Mouse (Mus musculus) skeletal muscle tissue, adult 2 months (tissue): ENCODE data around the gene Chchd3.
A peak's percentile ranks its signal among the peaks of the same experiment; 100 is the strongest.

Source experiments
- DNase-seq: peaks from one replicate; pipeline ENCODE4 v3.0.0-alpha.2; 2012; ENCODE audit warnings: low read depth, low spot score

Chchd3 gene

GRCm38 (mm10) chr6:32935576-32935975 lies 124.5 kb downstream of the Chchd3 start:
- no peak for DNase-seq

DNA sequence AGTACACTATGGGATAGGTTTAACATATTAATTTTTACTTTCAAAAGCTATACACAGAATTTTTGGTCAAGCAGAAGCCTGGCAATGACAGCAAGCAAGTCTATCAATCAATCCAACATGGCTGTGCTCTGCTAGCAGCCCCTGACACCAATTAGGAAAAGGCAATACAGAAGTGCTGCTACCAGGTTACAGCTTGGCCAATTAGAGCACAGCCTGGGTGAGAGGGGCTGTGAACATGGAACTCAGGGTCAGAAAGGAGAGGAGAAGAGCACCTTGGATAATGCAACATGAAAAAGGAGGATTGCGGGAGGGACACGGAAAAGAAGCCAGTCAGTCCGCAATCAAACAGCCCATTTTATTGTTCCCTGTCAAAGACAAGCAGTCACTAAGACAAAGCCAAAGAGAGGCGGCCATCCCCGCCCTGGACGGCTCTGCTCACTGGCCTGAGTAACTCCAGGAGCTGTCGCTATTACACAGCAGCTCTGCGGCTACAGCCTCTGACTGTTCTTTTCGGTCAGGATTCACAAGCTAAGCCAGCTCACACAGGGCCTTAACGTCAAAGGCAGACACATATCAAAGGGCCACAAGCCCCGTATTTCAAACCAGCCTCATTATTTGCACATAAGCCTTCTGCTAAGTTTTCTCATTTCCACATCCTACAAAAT lies 128.8 kb downstream of the Chchd3 start:
- no peak for DNase-seq

DNA sequence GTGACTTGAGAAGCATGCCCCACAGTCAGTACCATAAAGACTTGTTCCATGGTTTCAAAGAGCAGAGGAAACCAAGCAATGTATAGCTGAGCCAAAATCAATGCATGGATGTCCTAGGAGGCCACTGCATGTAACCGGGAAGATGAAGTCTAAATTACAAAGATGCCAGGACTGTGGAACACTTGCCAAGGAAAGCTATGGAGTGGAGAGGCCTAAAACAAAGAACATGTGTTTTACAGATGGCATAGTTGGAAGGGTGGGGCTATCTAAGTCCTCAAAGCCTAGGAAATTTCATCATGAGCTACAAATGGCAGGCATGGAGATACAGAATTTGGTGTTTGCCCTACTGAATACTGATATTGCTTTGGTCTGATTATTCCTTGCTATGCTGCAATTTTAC lies 137.7 kb downstream of the Chchd3 start:
- no peak for DNase-seq

GRCm38 (mm10) chr6:32920091-32920490 lies 140.0 kb downstream of the Chchd3 start:
- DNase-seq = no peak

DNA sequence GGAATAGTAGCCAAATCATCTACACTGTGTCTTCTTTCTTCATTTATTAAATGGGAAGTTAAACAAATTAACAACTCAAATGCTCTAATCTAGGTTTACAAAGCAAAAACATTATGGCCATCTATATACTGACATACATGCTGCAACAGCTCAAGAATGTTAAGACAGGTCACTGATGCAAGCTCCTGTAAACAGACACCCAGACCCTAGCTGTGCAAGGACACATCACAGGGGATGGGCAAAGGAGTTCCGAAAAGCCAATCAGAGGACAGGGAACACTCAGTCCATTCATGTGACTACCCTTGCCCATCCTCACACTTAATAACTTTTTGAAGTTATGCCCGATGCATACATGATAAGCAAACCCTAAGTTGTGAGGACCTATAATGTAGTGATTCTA lies 149.4 kb downstream of the Chchd3 start:
- no peak for DNase-seq

DNA sequence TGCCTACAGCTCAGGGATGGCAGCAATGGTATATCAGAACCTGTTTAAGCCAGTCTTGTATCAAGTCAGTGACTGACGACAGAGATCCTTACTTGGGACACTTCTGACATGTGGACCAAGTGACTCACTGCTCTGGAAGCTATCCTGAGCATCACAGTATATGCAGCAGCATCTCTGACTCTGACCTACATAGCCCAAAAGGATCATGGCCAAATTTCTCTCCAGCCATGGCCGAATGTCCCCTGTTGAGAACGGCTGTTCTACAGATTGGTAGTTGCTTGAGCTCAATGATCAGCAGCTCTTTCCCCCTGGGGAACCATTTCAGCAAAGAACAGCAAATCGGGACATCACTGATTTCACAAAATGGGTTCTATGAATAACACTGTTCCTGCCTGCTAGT lies 161.0 kb downstream of the Chchd3 start:
- DNase-seq = no peak

GRCm38 (mm10) chr6:32894100-32894499 lies 166.0 kb downstream of the Chchd3 start:
- DNase-seq = no peak

GRCm38 (mm10) chr6:32890726-32891125 lies 169.3 kb downstream of the Chchd3 start:
- DNase-seq = peak; percentile 3

- DNase-seq = no peak
These were observed 171.0 kb downstream of the Chchd3 start for GRCm38 (mm10) chr6:32888894-32889529.

- DNase-seq = no peak
These were observed 181.5 kb downstream of the Chchd3 start for GRCm38 (mm10) chr6:32878586-32878985.

GRCm38 (mm10) chr6:32874176-32874575 lies 185.9 kb downstream of the Chchd3 start:
- no peak for DNase-seq

GRCm38 (mm10) chr6:32872805-32873204 lies 187.3 kb downstream of the Chchd3 start:
- no peak for DNase-seq

DNA sequence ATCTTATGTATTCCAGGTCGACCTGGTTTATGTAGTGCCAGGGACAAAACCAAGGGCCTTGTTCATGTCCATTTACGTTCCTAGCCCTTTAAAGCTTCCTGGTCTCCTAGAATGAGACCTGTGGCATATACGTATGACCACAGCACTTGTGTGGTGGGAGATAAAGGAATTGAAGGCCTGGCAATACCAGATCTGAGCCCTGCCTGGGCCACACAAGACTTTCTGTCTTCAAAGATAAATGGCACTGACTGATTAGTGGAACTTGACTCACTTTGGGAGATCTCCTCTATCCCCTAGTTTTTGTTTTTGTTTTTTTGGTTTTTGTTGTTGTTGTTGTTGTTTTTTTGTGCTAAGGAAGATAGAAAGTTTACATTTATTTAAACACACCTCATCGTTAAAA lies 209.1 kb downstream of the Chchd3 start:
- DNase-seq = no peak

- DNase-seq = no peak
These were observed 211.1 kb downstream of the Chchd3 start for GRCm38 (mm10) chr6:32848974-32849373.

- no peak for DNase-seq
These were observed 214.6 kb downstream of the Chchd3 start for GRCm38 (mm10) chr6:32845463-32845862.

- DNase-seq = no peak
These were observed 222.1 kb downstream of the Chchd3 start for GRCm38 (mm10) chr6:32837939-32838301.

DNA sequence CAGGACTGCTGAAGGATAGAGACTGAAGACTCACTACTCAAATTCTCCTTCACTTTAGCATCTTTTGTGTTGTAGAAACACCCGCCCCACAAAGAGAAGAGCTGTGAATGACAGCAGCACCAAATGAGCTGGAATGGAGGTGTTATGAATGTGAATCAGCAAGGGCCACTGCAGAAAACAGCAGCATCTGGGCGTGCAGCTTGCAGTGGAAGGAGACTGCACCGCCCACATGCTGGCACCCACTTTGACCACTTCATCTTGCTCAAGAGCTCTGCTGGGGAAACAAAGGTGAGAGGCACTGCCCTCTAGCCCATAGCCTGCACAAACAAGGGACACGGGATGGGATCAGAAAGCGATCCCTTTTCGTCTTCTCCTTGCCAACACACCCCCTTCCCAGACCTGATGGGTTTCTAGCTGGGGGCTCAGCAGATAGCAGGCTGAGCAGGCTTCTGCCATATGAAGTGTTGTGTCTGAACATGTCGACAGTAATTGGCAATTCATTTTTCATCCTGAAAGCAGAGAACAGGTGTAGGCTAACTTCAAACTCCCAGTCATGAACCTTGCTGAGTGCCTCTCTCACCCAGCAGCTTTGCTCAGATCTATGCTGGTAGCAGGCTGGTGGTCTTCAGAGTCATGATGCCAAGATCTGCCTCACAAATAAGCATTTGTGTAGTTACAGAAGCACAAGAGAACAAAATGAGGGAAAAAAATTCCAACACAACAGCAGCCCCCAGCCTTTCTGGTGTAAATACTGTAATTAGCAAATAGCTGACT lies 222.7 kb downstream of the Chchd3 start:
- no peak for DNase-seq

DNA sequence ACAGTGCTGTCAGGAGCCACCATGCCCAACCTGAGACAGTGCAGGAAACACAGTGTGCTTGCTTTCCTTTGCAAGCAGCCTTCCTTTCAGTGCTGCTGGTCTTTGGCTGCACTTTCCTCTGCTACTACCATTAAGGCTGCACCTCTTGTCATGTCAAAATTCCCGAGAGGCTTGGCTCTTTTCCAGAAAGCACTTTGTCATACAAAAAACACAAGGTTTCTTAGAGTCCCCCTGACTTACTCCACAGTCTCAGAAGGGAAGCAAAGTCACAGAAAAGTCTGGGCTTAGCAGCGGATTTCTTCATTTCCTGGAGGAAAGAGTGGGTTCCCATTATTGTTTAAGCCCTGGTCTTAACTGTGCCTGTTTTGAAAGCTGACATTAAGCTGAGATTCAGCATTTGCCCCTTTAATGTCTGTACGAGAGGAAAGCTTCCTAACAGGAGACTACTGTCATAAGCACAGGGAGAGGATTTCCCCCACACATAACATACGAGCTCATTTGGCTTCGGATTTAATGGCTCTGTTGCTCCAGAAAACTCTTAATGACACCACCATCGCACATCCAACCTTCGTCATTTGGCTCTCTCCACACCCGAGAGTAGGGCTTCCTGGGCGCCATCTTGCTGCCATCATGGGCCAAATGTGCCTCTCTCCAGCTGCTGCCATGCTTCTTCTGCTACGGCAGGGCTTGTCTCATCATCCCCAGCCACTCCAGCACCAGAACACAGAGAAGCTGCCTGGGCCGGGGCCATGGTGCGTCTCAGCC lies 236.0 kb downstream of the Chchd3 start:
- DNase-seq = no peak

- DNase-seq = no peak
These were observed 241.1 kb downstream of the Chchd3 start for GRCm38 (mm10) chr6:32818961-32819360.

DNA sequence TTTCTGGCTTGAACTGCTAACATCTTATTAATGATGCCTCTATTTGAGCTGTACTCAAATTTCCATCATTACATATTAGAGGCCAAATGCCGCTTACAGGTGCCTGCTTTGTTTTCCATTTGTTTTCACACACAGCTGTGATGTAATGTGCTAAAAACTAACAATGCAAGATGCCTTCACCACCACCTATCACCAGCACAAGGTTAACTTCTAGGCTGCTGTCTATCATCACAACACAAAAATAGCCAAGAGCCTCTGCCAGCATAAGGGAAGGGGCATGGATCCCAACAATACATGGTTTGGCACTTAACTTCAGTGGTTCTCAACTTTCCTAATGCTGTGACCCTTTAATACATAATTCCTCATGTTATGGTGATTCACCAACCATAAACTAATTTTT lies 251.3 kb downstream of the Chchd3 start:
- DNase-seq = no peak

- DNase-seq = no peak
These were observed 252.3 kb downstream of the Chchd3 start for GRCm38 (mm10) chr6:32807771-32808170.

GRCm38 (mm10) chr6:32803646-32804045 lies 256.4 kb downstream of the Chchd3 start:
- DNase-seq = no peak
